Mouse (Mus musculus) testis, adult 2 months (tissue): ENCODE data around the gene Son.

ENCODE experiments used
- CTCF ChIP-seq: fragments of 200-500 bp; IDR thresholded peaks from 2 replicates; pipeline ENCODE4 v1.5.1; 2012; ENCODE audit warnings: low read depth, mild to moderate bottlenecking, inconsistent platforms, low read length, moderate library complexity; ENCODE audit not compliant: control insufficient read depth, insufficient read depth, insufficient replicate concordance
- POLR2A ChIP-seq: fragments of 200-500 bp; IDR thresholded peaks from 2 replicates; pipeline ENCODE4 v1.6.1; 2012; ENCODE audit warnings: low read depth, mild to moderate bottlenecking, inconsistent platforms, low read length, moderate library complexity; ENCODE audit not compliant: control insufficient read depth

DNA sequence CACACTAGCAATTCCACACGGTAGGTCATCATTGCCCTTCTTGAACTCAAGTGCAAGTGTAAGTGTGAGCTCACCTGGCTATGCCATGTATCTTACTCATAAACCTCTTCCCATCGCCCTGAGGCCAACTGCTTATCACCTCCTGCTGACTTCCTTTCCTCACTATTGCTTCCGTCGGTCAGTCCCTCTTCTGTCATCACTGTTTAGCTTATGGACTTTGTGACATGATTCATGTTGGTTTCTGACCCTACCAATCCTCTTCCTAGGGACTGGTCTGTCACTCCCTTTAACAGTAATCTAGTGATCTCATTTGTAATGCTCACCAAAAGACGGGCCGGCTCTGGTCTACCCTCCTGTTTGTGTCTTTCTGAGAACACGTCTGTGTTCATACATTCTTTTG is 62.9 kb downstream of the Son start:
- TF ChIP-seq CTCF (no peak), POLR2A (no peak)
